Mouse (Mus musculus): ENCODE data around the gene Rnf187.

The Rnf187 gene

GRCm38 (mm10) chr11:58947306-58947705, 8.6 kb upstream of the Rnf187 start:
- no peak for DNase-seq (ENCODE audit: low spot score)

- DNase-seq (ENCODE audit: low spot score) = no peak
Observed at GRCm38 (mm10) chr11:58944136-58944535, 5.4 kb upstream of the Rnf187 start.

- DNase-seq (ENCODE audit: low spot score) = no peak
Observed at GRCm38 (mm10) chr11:58939088-58939439, 348 bp upstream of the Rnf187 start.

GRCm38 (mm10) chr11:58937909-58938308, 807 bp downstream of the Rnf187 start:
- no peak for DNase-seq (ENCODE audit: low spot score)

GRCm38 (mm10) chr11:58931576-58931975, 7.1 kb downstream of the Rnf187 start:
- no peak for DNase-seq (ENCODE audit: low spot score)

GRCm38 (mm10) chr11:58930254-58930653, 8.5 kb downstream of the Rnf187 start:
- DNase-seq (ENCODE audit: low spot score) = no peak

- DNase-seq (ENCODE audit: low spot score) = no peak
Observed at GRCm38 (mm10) chr11:58929641-58930040, 9.1 kb downstream of the Rnf187 start.

- no peak for DNase-seq (ENCODE audit: low spot score)
Observed at GRCm38 (mm10) chr11:58929055-58929454, 9.7 kb downstream of the Rnf187 start.

GRCm38 (mm10) chr11:58927790-58928651, 10.7 kb downstream of the Rnf187 start:
- peak; percentile 50 for DNase-seq (ENCODE audit: low spot score)

GRCm38 (mm10) chr11:58927053-58927452, 11.7 kb downstream of the Rnf187 start:
- DNase-seq (ENCODE audit: low spot score) = no peak

- DNase-seq (ENCODE audit: low spot score) = no peak
Observed at GRCm38 (mm10) chr11:58926651-58927050, 12.1 kb downstream of the Rnf187 start.

- DNase-seq (ENCODE audit: low spot score) = no peak
Observed at GRCm38 (mm10) chr11:58922420-58922819, 16.3 kb downstream of the Rnf187 start.

GRCm38 (mm10) chr11:58918759-58919158, 20.0 kb downstream of the Rnf187 start:
- no peak for DNase-seq (ENCODE audit: low spot score)

GRCm38 (mm10) chr11:58917745-58918366, 20.9 kb downstream of the Rnf187 start, which contains the start of gene Btnl10:
TSS of gene Btnl10 (plus strand) at chr11:58917908.
- DNase-seq (ENCODE audit: low spot score) = no peak

- no peak for DNase-seq (ENCODE audit: low spot score)
Observed at GRCm38 (mm10) chr11:58916879-58917744, 21.6 kb downstream of the Rnf187 start.

- no peak for DNase-seq (ENCODE audit: low spot score)
Observed at GRCm38 (mm10) chr11:58914461-58915028, 24.2 kb downstream of the Rnf187 start.

- no peak for DNase-seq (ENCODE audit: low spot score)
Observed at GRCm38 (mm10) chr11:58913776-58914175, 24.9 kb downstream of the Rnf187 start.

- DNase-seq (ENCODE audit: low spot score) = no peak
Observed at GRCm38 (mm10) chr11:58904838-58905237, 33.9 kb downstream of the Rnf187 start.

GRCm38 (mm10) chr11:58904410-58904718, 34.4 kb downstream of the Rnf187 start:
- no peak for DNase-seq (ENCODE audit: low spot score)

- DNase-seq (ENCODE audit: low spot score) = peak; percentile 94
Observed at GRCm38 (mm10) chr11:58903511-58904409, 35.0 kb downstream of the Rnf187 start, which contains the start of gene Zfp39. TSS of gene Zfp39 (minus strand) at chr11:58904225.

GRCm38 (mm10) chr11:58901080-58901479, 37.6 kb downstream of the Rnf187 start:
- no peak for DNase-seq (ENCODE audit: low spot score)

Measured in ovary, postnatal 36 days (tissue).